Mouse (Mus musculus): ENCODE results near the gene Tmem63b.

Gene Tmem63b

GRCm38 (mm10) chr17:45702254-45702653, 15.5 kb upstream of the Tmem63b start:
- no peak for DNase-seq

- DNase-seq, result no peak
These were observed 14.5 kb upstream of the Tmem63b start for GRCm38 (mm10) chr17:45701236-45701591.

GRCm38 (mm10) chr17:45700496-45701235, 14.0 kb upstream of the Tmem63b start:
- DNase-seq, result no peak

GRCm38 (mm10) chr17:45699039-45699740, 12.5 kb upstream of the Tmem63b start:
- no peak for DNase-seq

- no peak for DNase-seq
These were observed 11.7 kb upstream of the Tmem63b start for GRCm38 (mm10) chr17:45698368-45698767.

GRCm38 (mm10) chr17:45696981-45697380, 10.3 kb upstream of the Tmem63b start:
- no peak for DNase-seq

GRCm38 (mm10) chr17:45695227-45696120, 8.8 kb upstream of the Tmem63b start:
- DNase-seq, result no peak

- DNase-seq, result no peak
These were observed 7.3 kb upstream of the Tmem63b start for GRCm38 (mm10) chr17:45693812-45694565.

- DNase-seq, result no peak
These were observed 5.5 kb upstream of the Tmem63b start for GRCm38 (mm10) chr17:45692159-45692558.

GRCm38 (mm10) chr17:45690044-45690443, 3.3 kb upstream of the Tmem63b start:
- no peak for DNase-seq

GRCm38 (mm10) chr17:45689120-45689519, 2.4 kb upstream of the Tmem63b start:
- DNase-seq, result no peak

GRCm38 (mm10) chr17:45686093-45686619, 549 bp downstream of the Tmem63b start, which contains the start of gene Mrpl14:
Mrpl14 (plus strand) TSS chr17:45686322.
- DNase-seq, result peak; percentile 99

- peak; percentile 71 for DNase-seq
These were observed 1.3 kb downstream of the Tmem63b start for GRCm38 (mm10) chr17:45685171-45686092.

GRCm38 (mm10) chr17:45684667-45685131, 2.0 kb downstream of the Tmem63b start:
- peak; percentile 23 for DNase-seq

- no peak for DNase-seq
These were observed 3.9 kb downstream of the Tmem63b start for GRCm38 (mm10) chr17:45682843-45683242.

GRCm38 (mm10) chr17:45681588-45681987, 5.1 kb downstream of the Tmem63b start:
- DNase-seq, result peak; percentile 58

- no peak for DNase-seq
These were observed 6.2 kb downstream of the Tmem63b start for GRCm38 (mm10) chr17:45680391-45680980.

- peak; percentile 93 for DNase-seq
These were observed 8.6 kb downstream of the Tmem63b start for GRCm38 (mm10) chr17:45678106-45678505.

GRCm38 (mm10) chr17:45672598-45672997, 14.1 kb downstream of the Tmem63b start:
- no peak for DNase-seq

GRCm38 (mm10) chr17:45671821-45672220, 14.9 kb downstream of the Tmem63b start:
- DNase-seq, result no peak

GRCm38 (mm10) chr17:45667986-45668385, 18.7 kb downstream of the Tmem63b start:
- no peak for DNase-seq
